Mouse (Mus musculus): ENCODE measurements around the gene Atmin.

Atmin gene

DNA sequence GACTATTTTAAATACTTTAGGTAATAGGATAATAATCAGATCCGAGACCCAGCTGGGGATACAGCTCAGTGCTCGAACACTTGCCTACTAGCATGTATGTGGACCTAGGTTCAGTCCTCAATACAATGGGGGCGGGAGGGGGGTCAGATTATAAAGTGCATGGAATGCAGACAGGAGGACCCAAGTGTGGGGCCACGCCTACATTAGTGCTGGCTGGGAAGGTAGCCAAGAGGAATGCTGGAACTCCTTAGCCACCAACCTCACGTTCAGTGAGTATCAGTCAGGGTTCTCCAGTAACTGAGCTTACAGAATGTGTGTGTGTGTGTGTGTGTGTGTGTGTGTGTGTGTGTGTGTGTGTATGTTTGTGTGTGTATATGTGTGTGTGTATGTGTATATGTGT, 8.2 kb downstream of the Atmin start:
- no peak for DNase-seq (ENCODE audit: low spot score)

DNA sequence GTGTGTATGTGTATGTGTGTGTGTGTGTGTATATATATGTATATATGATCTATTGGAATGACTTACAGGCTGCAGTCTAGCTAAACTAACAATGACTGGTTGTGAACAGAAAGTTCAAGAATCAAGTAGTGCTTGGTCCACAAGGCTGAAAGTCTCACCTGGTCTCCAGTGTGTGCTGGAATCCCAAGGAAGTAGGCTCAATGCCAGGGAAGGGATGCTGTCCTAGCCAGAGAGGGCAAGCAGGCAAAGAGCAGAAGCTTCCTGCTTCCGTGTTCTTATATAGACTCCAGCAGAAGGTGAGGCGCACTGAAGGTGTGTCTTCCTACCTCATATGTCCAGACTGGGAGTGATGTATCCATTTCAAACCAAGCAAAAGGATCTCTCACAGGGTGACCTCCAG, 8.6 kb downstream of the Atmin start:
- DNase-seq (ENCODE audit: low spot score): no peak

DNA sequence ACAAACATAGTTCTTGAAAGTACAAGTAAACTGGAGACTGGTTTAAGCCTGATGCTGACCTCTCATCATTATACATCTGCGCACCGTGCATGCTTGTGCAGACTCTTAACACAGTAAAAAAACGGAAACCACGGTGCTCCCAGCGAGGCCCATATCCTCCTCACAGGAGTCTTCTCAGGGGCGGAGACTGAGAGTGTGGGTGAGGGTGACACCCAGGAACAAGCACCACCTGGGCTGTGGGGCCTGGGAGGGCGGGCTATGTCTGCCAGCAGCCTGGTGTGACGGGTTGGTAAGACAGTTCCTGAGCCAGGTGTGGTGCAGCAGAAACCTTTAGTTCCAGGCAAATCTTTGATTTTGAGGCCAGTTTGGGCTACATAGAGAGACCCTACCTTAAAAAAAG, 9.2 kb downstream of the Atmin start:
- DNase-seq (ENCODE audit: low spot score): no peak

DNA sequence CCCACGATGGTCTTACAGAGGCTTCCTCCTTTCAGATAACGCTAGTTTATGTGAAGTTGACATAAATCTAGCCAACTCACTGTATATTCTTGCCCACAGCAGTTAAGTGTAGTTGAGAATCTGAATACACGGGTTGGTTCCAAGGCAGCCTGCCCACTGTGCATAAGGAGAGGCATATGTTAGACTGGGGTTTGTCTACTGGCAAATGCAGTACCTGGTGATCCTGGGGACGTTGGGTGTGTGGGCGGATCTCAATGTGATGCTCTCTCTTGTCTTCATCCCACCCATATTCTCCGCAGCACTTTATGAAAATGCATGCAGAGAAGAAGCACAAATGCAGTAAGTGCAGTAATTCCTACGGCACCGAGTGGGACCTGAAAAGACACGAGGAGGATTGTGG, 11.2 kb downstream of the Atmin start:
- DNase-seq (ENCODE audit: low spot score): no peak

GRCm38 (mm10) chr8:116969531-116969930, 26.3 kb downstream of the Atmin start:
- DNase-seq (ENCODE audit: low spot score): no peak

DNA sequence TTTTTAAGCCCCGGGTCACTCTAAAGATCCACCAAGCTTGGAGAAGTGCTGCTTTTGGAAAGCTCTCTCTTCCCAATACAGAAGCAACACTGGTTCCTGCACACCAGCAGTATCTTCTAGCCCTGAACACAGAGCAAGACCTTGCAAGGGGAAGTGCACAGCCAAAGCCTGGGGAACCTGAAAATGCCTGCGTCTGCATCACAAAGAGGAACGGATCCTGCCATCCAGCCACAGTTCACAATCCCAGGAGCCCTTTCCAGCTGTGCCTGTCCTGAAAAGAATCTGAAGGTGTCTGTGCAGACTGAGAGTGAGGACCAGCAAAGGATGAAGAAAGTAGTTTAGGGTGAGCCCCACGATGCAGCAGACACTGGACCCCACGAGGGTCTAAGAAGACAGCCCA, 31.9 kb downstream of the Atmin start:
- no peak for DNase-seq (ENCODE audit: low spot score)

DNA sequence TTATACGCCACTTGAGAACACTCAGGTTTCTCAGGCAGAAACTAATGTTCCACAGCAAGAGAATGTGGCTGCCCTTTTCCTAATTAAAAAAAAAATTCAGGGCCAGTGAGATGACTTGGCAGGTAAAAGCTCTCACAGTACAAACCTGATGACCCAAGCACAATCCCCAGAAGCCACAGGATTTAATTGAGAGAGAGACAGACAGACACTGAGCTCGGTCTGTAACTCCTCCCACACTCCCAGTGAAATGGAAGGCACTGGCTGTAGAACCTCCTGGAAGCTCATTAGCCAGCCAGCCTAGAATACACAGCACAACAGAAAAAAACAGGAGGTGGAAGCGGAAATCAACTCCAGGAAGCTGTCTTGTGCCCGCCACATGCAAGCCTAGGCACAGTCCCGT, 32.4 kb downstream of the Atmin start:
- no peak for DNase-seq (ENCODE audit: low spot score)

GRCm38 (mm10) chr8:116978052-116978451, 34.9 kb downstream of the Atmin start:
- DNase-seq (ENCODE audit: low spot score): no peak

GRCm38 (mm10) chr8:116978631-116979256, 35.6 kb downstream of the Atmin start, which contains the start of gene 1700030J22Rik:
1700030J22Rik (minus strand) TSS chr8:116978959.
- DNase-seq (ENCODE audit: low spot score): peak; percentile 98

- peak; percentile 44 for DNase-seq (ENCODE audit: low spot score)
Observed at GRCm38 (mm10) chr8:116980117-116980516, 36.9 kb downstream of the Atmin start.

DNA sequence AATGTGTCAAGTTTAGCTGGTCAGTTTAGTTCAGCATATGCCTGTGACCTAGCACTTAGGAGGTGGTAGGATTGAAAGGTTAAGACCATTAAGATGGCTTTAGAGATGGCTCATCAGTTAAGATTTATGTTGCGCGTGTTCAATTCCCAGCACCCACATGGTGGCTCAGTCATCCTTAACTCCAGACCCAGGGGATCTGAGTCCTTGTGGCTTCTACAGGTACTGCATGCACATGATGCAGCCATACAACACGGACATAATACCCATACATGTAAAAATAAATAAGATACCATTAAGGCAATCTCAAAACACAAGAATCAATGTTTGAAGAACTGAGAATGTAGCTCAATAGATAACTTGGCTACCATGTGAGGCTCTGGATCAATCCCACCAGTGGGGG, 46.6 kb downstream of the Atmin start:
- no peak for DNase-seq (ENCODE audit: low spot score)

GRCm38 (mm10) chr8:116991241-116991640, 48.0 kb downstream of the Atmin start:
- DNase-seq (ENCODE audit: low spot score): no peak

DNA sequence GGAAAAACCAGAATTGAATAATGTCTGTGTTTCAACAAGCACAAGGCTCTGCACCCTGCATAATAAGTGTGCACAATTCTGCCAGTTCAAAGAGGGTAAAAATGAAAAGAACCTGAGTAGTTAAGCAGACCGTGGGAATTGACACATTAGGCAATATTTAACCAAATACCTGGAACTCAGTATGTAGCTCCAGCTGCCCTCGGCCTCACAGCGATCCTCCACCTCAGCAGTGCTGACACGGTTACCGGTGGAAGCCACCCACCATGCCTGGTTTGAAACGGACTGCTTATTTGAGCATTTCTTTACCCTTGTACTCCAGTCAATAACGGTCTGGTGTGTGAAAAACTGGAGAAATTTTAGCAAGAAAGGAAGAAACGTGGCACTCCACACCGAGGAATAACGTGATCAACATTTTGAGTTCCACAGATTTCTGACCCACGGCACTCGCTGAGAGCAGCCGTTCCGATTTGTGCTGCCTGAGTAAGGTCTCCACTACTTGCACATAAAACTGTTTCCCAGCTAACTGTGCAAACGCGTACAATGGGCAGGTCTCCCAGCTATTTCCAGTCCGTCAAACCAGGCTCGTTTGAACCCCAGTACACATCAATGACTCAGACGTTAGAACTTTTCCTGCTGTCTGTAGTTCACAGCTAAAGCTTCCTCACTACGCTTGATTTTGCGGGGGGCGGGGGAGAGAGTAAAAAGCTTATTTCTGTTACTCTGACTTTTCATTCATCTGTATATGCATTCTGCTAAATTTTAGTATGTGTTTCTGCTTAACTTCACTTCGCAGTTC, 49.2 kb downstream of the Atmin start:
- DNase-seq (ENCODE audit: low spot score): no peak

- peak; percentile 99 for DNase-seq (ENCODE audit: low spot score)
Observed at GRCm38 (mm10) chr8:116993095-116993867, 50.1 kb downstream of the Atmin start, which contains the start of gene Gcsh. Gcsh (minus strand) TSS chr8:116993537.

DNA sequence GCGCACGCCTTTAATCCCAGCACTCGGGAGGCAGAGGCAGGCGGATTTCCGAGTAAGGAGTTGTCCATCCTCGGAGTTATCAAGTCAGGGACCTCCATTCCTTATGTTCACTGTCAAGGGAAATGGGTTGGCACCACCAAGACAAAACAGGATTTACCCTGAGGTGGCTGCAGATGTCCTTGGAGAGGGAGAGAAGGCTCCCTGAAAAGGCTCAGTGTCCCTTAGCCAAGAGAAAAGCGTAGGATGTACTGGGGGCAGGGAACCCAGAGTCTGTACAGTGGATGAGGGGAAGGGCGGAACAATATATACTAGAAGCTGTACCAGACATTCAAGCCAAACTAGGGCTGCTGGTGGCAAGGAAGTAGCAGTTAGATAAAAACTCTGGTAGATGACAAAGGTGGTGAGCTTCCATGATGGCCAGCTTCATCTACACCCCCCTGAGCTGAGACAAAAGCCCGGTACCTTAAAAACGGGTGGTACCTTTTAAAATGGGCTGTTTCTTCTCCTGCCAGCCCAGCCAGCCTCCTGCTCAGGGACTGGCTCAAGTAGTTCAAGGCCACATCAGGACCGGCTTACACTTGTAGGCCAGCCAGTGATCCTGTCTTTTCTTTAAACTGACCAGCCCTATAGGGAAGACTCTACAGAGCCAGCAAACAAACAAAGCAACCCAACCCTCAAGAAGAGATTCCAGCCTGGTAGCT, 51.0 kb downstream of the Atmin start:
- DNase-seq (ENCODE audit: low spot score): no peak

Measured in testis, postnatal 14 days (tissue).